Mouse (Mus musculus): ENCODE data around the gene Rtf2.

GRCm38 (mm10) chr2:172394052-172394392 is 46.3 kb upstream of the Rtf2 start:
- no peak for TF ChIP-seq CTCF (IDR thresholded peaks at IDR 0.05; ENCODE audit: borderline replicate concordance, insufficient read depth, low read length)
- TF ChIP-seq POLR2A (IDR thresholded peaks at IDR 0.05; ENCODE audit: low read depth, low read length), result no peak

All from embryonic fibroblast, embryonic 13.5 days (primary cell).